Mouse (Mus musculus): Measurements from ENCODE around the gene Ptpra. TPM values are rescaled to one million over a fixed set of nuclear protein-coding genes. Genes with fewer than 3 reads are reported as not detected.

The Ptpra gene
- polyA plus RNA-seq, 1 experiment, result 113 TPM

- H3K27ac ChIP-seq (ENCODE audit: control insufficient read depth, insufficient read depth, low read length), result no peak overlapping the region
- no peak for TF ChIP-seq CTCF (IDR thresholded peaks at IDR 0.05; ENCODE audit: borderline replicate concordance, control insufficient read depth, extremely low read depth, insufficient read depth, low read length, poor library complexity)
- no peak for TF ChIP-seq POLR2A (IDR thresholded peaks at IDR 0.05; ENCODE audit: control insufficient read depth, extremely low read depth, insufficient read depth, low read length, poor library complexity)
- peaks cover 6% of the 10 kb centered on the region for H3K4me1 ChIP-seq (replicated peaks; ENCODE audit: control insufficient read depth, insufficient read depth, low read length)
- no peak for DNase-seq
- WGBS, result 91% methylated on average over 6 of the region's 6 CpGs
- H3K36me3 ChIP-seq (ENCODE audit: control insufficient read depth, insufficient read depth, low read length), result no peaks in the 10 kb centered on the region
- H3K4me3 ChIP-seq (ENCODE audit: control insufficient read depth, insufficient read depth, low read length), result no peak overlapping the region
- no peaks in the 10 kb centered on the region for H3K27me3 ChIP-seq (ENCODE audit: control insufficient read depth, insufficient read depth, low read length)
Measured at GRCm38 (mm10) chr2:130476666-130477297, 26.7 kb downstream of the Ptpra start.

- WGBS, result 98% methylated on average over 4 of the region's 4 CpGs
- TF ChIP-seq CTCF (IDR thresholded peaks at IDR 0.05; ENCODE audit: borderline replicate concordance, control insufficient read depth, extremely low read depth, insufficient read depth, low read length, poor library complexity) (no peak), POLR2A (IDR thresholded peaks at IDR 0.05; ENCODE audit: control insufficient read depth, extremely low read depth, insufficient read depth, low read length, poor library complexity) (no peak)
- Histone ChIP-seq H3K4me3 (ENCODE audit: control insufficient read depth, insufficient read depth, low read length) (no peak overlapping the region), H3K27me3 (ENCODE audit: control insufficient read depth, insufficient read depth, low read length) (no peaks in the 10 kb centered on the region), H3K27ac (ENCODE audit: control insufficient read depth, insufficient read depth, low read length) (no peak overlapping the region), H3K4me1 (replicated peaks; ENCODE audit: control insufficient read depth, insufficient read depth, low read length) (no peaks in the 10 kb centered on the region), H3K36me3 (ENCODE audit: control insufficient read depth, insufficient read depth, low read length) (no peaks in the 10 kb centered on the region)
- no peak for DNase-seq
Measured at GRCm38 (mm10) chr2:130482177-130482576, 32.1 kb downstream of the Ptpra start.

- no peak overlapping the region for H3K27ac ChIP-seq (ENCODE audit: control insufficient read depth, insufficient read depth, low read length)
- no peak for TF ChIP-seq POLR2A (IDR thresholded peaks at IDR 0.05; ENCODE audit: control insufficient read depth, extremely low read depth, insufficient read depth, low read length, poor library complexity)
- no peak for TF ChIP-seq CTCF (IDR thresholded peaks at IDR 0.05; ENCODE audit: borderline replicate concordance, control insufficient read depth, extremely low read depth, insufficient read depth, low read length, poor library complexity)
Measured at GRCm38 (mm10) chr2:130482700-130483099, 32.6 kb downstream of the Ptpra start.

GRCm38 (mm10) chr2:130484206-130484605 lies 34.1 kb downstream of the Ptpra start:
- no peak for DNase-seq
- no peak overlapping the region for H3K27ac ChIP-seq (ENCODE audit: control insufficient read depth, insufficient read depth, low read length)
- no peaks in the 10 kb centered on the region for H3K4me1 ChIP-seq (replicated peaks; ENCODE audit: control insufficient read depth, insufficient read depth, low read length)
- H3K27me3 ChIP-seq (ENCODE audit: control insufficient read depth, insufficient read depth, low read length), result no peaks in the 10 kb centered on the region
- H3K36me3 ChIP-seq (ENCODE audit: control insufficient read depth, insufficient read depth, low read length), result no peaks in the 10 kb centered on the region
- H3K4me3 ChIP-seq (ENCODE audit: control insufficient read depth, insufficient read depth, low read length), result no peak overlapping the region
- TF ChIP-seq POLR2A (IDR thresholded peaks at IDR 0.05; ENCODE audit: control insufficient read depth, extremely low read depth, insufficient read depth, low read length, poor library complexity), result no peak
- TF ChIP-seq CTCF (IDR thresholded peaks at IDR 0.05; ENCODE audit: borderline replicate concordance, control insufficient read depth, extremely low read depth, insufficient read depth, low read length, poor library complexity), result no peak
- 100% methylated on average over 1 of the region's 1 CpGs for WGBS

More at GRCm38 (mm10) chr2:130482700-130483099, 32.6 kb downstream of the Ptpra start:
- DNase-seq, result no peak
- Histone ChIP-seq H3K4me1 (replicated peaks; ENCODE audit: control insufficient read depth, insufficient read depth, low read length) (no peaks in the 10 kb centered on the region), H3K36me3 (ENCODE audit: control insufficient read depth, insufficient read depth, low read length) (no peaks in the 10 kb centered on the region), H3K27me3 (ENCODE audit: control insufficient read depth, insufficient read depth, low read length) (no peaks in the 10 kb centered on the region), H3K4me3 (ENCODE audit: control insufficient read depth, insufficient read depth, low read length) (no peak overlapping the region)
- WGBS, result 94% methylated on average over 3 of the region's 3 CpGs

GRCm38 (mm10) chr2:130488002-130488401 lies 37.9 kb downstream of the Ptpra start:
- TF ChIP-seq CTCF (IDR thresholded peaks at IDR 0.05; ENCODE audit: borderline replicate concordance, control insufficient read depth, extremely low read depth, insufficient read depth, low read length, poor library complexity) (no peak), POLR2A (IDR thresholded peaks at IDR 0.05; ENCODE audit: control insufficient read depth, extremely low read depth, insufficient read depth, low read length, poor library complexity) (no peak)
- Histone ChIP-seq H3K4me3 (ENCODE audit: control insufficient read depth, insufficient read depth, low read length) (no peak overlapping the region), H3K27me3 (ENCODE audit: control insufficient read depth, insufficient read depth, low read length) (no peaks in the 10 kb centered on the region), H3K27ac (ENCODE audit: control insufficient read depth, insufficient read depth, low read length) (no peak overlapping the region), H3K4me1 (replicated peaks; ENCODE audit: control insufficient read depth, insufficient read depth, low read length) (peaks cover 10% of the 10 kb centered on the region), H3K36me3 (ENCODE audit: control insufficient read depth, insufficient read depth, low read length) (no peaks in the 10 kb centered on the region)
- DNase-seq, result no peak
- 97% methylated on average over 2 of the region's 2 CpGs for WGBS

- no peak for DNase-seq
- Histone ChIP-seq H3K27me3 (ENCODE audit: control insufficient read depth, insufficient read depth, low read length) (no peaks in the 10 kb centered on the region), H3K36me3 (ENCODE audit: control insufficient read depth, insufficient read depth, low read length) (no peaks in the 10 kb centered on the region), H3K4me3 (ENCODE audit: control insufficient read depth, insufficient read depth, low read length) (no peak overlapping the region), H3K4me1 (replicated peaks; ENCODE audit: control insufficient read depth, insufficient read depth, low read length) (peaks cover 10% of the 10 kb centered on the region), H3K27ac (ENCODE audit: control insufficient read depth, insufficient read depth, low read length) (no peak overlapping the region)
- no peak for TF ChIP-seq CTCF (IDR thresholded peaks at IDR 0.05; ENCODE audit: borderline replicate concordance, control insufficient read depth, extremely low read depth, insufficient read depth, low read length, poor library complexity)
- TF ChIP-seq POLR2A (IDR thresholded peaks at IDR 0.05; ENCODE audit: control insufficient read depth, extremely low read depth, insufficient read depth, low read length, poor library complexity), result no peak
- WGBS, result 94% methylated on average over 4 of the region's 4 CpGs
Measured at GRCm38 (mm10) chr2:130488600-130488999, 38.5 kb downstream of the Ptpra start.

- TF ChIP-seq CTCF (IDR thresholded peaks at IDR 0.05; ENCODE audit: borderline replicate concordance, control insufficient read depth, extremely low read depth, insufficient read depth, low read length, poor library complexity), result no peak
- TF ChIP-seq POLR2A (IDR thresholded peaks at IDR 0.05; ENCODE audit: control insufficient read depth, extremely low read depth, insufficient read depth, low read length, poor library complexity), result no peak
- Histone ChIP-seq H3K36me3 (ENCODE audit: control insufficient read depth, insufficient read depth, low read length) (no peaks in the 10 kb centered on the region), H3K27me3 (ENCODE audit: control insufficient read depth, insufficient read depth, low read length) (no peaks in the 10 kb centered on the region), H3K4me1 (replicated peaks; ENCODE audit: control insufficient read depth, insufficient read depth, low read length) (peaks cover 10% of the 10 kb centered on the region), H3K4me3 (ENCODE audit: control insufficient read depth, insufficient read depth, low read length) (no peak overlapping the region), H3K27ac (ENCODE audit: control insufficient read depth, insufficient read depth, low read length) (no peak overlapping the region)
- WGBS, result 85% methylated on average over 4 of the region's 4 CpGs
- no peak for DNase-seq
Measured at GRCm38 (mm10) chr2:130491162-130491561, 41.1 kb downstream of the Ptpra start.

All from thymus, adult 2 months (tissue).